Mouse (Mus musculus) bone marrow, adult 2 months (tissue): ENCODE data around the gene Arid4b.

Experiments used
- CTCF ChIP-seq: fragments of 200-500 bp; IDR thresholded peaks from 2 replicates; pipeline ENCODE4 v1.5.1; 2011; ENCODE audit warnings: low read length, control low read depth; ENCODE audit not compliant: control insufficient read depth, insufficient read depth
- POLR2A ChIP-seq: fragments of 200-500 bp; IDR thresholded peaks from 2 replicates; pipeline ENCODE4 v1.6.1; 2011; ENCODE audit warnings: low read depth, mild to moderate bottlenecking, control low read depth, low read length, borderline replicate concordance; ENCODE audit not compliant: control insufficient read depth

GRCm38 (mm10) chr13:14113746-14114528 is 50.9 kb downstream of the Arid4b start:
- TF ChIP-seq CTCF = no peak
- TF ChIP-seq POLR2A = no peak
